Mouse (Mus musculus): ENCODE data around the gene Arhgap20. TPM values are rescaled to one million over a fixed set of nuclear protein-coding genes. Genes with fewer than 3 reads are reported as not detected.
A peak's percentile ranks its signal among the peaks of the same experiment; 100 is the strongest.

Arhgap20 gene
- total RNA-seq (2021), result 1 to 10 TPM; 1.9 to 3.1 TPM
- long read RNA-seq, experiment 1, full-length matches to known transcripts, result 1 of 1 reads
- long read RNA-seq, experiment 1, partial matches to known transcripts, result 0 of 1 reads
- long read RNA-seq, experiment 1, other reads (novel, unspliced or antisense), result 0 of 1 reads
- long read RNA-seq, experiment 2, result 0 reads

DNA sequence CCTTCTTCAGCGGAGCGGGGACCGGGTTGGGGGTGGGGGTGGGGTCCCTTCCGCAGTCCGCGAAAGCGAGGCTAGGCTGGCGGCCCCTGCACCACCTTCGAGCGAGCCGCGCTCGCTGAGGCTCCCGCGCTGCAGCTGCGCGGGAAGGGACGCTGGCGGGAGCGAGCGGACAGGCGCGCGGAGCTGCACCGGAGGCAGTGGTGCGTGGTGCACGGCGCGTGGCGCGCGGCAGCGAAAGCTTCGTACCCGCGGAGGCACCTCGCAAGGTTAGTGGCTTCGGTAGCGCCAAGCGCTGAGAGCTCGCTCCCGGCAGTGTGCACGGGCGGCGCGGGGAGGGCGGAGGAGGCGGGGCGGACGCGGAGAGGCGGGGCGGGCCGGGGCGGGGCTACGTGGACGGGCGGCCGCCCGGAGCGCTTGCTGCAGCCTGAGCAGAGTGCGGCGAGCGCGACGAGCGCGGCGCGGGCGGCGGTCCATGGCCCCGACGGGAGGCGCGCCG is at the start of gene Arhgap20:
TSS of gene Arhgap20 (plus strand) at position 417 of the 496 bp plus-strand sequence.
- peak; percentile 85 to 90 for DNase-seq

DNA sequence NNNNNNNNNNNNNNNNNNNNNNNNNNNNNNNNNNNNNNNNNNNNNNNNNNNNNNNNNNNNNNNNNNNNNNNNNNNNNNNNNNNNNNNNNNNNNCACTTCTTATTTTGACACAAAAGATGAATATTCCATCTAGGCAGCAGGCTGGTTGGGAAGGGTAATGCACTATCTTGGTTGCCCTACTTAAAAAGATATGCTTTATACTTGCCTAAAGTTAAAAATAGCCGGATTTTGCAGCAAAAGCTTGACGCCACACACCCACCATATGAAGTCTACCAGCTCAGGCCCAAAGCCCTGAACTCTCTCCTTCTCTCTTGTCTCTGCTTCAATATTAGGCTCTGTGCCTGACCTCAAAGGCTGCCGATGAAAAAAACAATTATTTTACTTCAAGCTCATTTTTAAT is 46.3 kb upstream of the Arhgap20 start:
- no peak for DNase-seq

DNA sequence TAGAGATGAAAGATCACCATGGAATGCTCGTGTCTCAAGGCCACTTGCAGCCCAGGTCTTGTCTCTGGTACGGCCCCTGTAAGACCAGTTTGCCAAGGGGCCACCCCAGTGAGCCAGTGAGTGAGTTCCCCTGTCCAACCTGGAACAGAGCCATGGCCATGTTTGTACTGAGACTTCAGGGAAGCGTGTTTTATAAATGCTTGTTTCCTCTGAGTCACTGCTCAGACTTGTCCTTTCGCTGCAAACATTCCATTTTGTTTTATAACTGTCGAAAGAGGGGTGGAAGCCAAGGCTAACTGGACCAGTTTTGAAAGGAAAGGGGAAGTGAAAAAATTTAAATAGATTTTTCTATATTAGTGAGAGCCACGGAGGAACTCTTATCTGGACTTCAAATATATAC is 37.2 kb upstream of the Arhgap20 start:
- peak; percentile 72 to 73 for DNase-seq

DNA sequence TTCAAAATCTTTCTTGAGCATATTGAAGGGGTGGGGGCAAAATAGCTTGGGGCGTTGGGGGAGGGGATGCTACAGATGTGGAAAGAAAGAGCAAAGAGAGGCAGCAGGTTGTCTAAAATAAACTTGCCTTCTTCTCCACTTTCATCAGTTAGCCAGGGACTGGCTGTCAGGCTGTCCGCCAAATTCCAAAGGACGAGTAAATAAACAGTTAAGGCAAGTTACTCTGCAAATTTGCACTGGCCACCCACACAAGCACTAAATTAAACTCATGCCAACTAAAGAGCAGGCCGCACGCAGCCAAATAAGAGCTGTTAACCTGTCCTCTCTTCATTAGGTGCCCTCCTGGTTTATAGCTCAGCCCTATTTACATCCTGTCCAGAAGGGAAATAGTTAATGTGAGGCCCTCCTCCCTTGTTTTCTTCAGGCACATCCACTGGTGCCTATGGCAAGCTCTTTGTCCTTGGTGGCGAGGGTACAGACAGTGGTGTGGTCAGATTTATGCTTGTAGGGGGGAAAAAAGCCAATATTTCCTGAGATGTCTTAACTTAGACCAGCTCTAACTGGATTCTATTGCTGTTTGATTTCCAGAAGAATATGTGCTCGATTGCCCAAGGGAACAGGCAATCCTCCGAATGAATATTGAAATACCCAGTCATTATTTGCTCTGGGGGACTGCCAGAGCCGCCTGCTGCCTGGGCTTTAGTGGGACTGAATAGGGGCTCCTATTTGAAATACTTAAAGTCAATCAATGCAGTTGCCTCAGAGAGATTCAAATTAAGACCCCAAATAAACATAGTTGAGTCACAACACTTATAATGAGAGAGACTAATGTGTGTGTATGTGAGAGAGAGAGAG is 29.7 kb upstream of the Arhgap20 start:
- peak in 1 of 2 experiments; percentile 16 for DNase-seq

DNA sequence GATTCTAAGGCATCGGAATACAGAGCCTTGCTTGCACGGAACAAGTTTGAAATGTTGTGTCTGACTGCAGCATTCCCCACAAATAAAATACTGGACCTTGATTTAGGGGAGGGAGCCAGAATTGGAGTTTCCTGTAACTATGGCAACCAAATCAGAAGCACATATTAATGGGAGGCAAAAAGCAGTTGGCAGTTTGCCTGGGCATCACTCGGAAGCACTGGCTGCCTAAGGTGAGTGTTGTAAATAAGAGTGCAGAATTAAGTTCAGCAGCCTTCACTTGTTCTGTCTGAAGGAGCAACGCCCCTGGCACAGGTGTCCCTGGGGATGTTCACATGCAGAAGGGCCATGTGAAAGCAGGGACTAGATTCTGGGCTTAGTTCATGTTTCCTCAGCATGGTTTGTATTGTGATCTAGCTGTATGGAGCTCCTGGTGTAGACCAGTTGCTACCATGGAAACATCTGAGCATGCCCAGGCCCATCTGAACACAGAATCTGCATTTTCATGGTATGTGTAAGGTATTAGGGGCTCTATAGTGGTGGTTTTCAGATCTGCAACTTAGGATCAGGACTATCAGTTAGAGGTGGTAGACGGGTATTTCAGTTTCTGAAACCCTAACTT is 28.3 kb upstream of the Arhgap20 start:
- peak in 1 of 2 experiments; percentile 11 for DNase-seq

DNA sequence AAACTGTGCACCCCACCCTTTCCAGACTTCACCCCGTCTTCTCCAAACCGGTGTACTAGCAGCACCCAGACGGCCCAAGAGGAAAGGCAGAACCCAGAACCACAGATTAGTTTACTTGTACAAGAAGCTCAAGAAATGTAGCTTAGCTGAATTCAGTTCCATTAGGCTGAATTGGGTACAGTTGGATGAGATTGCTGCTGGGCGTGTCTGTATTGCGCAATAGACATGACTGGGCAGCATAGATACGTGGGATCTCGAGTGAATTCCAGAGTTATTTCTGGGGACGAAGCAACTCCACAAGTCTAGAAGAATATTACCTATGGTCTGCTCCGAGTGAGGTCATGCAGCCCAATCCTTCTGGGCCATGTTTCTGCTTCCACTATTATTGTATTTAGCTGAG is 26.8 kb upstream of the Arhgap20 start:
- DNase-seq, result no peak

GRCm38 (mm10) chr9:51739826-51740225 is 25.3 kb upstream of the Arhgap20 start:
- DNase-seq, result no peak

DNA sequence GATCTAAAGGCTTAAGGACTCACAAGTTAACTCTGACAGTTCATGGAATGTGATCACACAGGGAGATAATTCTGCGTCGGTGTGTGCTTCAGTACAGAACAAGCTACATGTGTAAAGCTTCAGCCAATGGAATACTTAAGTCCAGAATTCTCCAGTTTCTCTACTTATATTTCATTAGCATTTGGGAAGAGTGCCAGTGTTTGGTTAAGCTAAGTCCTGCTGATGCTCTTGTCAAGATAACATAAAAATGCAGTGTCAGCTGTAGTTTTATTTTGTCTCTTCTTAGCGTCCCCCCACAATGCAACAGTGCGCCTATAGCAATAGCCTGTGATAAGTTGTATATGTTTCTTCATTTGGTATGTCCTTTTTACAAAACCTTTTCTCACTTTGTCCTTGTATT is 15.0 kb upstream of the Arhgap20 start:
- DNase-seq, result no peak

DNA sequence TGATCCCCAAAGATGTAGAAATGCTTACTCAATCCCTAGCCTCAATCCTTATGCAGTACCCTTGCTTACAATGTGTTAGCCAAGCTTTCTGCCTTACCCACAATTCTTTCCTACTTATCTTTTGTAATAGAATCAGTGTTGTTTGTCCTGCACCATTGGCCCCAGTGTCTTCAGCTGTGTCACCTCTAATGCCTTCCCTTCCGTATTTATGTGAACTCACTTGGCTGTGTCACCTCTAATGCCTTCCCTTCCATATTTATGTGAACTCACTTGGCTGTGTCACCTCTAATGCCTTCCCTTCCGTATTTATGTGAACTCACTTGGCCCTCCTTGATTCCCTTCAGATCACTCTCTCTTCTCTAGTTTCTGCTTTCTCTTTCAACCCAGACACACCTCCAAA is 4.1 kb upstream of the Arhgap20 start:
- DNase-seq, result no peak

GRCm38 (mm10) chr9:51764041-51764875 is 879 bp upstream of the Arhgap20 start:
- DNase-seq, result peak; percentile 5 to 19

DNA sequence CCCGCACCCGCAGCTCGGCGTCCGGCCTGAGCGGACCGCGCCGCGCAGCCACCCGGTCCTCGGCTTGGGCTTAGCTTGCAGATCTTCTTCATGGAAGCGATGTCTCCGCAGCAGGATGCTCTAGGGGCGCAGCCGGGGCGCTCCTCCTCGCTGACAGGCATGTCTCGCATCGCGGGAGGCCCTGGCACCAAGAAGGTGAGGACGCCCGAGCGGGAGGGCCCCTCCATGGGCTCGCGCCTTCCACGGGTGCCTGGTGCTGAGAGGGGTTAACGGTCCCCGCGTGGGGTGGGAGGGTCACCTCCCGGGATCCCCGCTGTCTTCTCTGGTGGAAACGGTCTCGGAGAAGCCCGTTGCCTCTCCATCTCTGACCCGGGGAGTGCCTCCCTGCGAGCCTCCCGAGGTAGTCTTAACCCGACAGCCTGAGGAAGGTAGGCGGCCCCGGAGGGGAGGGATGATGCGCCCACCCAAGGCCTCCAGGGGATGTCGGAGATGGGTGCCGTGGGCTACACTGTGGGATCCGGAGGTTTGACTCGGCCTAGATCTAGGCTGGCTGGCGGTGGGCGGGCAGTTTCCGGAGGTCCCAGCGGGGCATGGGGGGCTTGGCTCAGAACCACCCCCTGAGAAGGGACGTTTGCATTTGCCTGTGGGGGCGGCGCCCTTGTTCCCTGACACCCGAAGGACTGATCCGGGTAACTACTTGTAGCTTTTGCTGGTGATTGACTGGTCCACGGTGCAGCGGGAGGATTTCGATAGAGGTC is 459 bp downstream of the Arhgap20 start:
- DNase-seq, result peak; percentile 44 to 46

DNA sequence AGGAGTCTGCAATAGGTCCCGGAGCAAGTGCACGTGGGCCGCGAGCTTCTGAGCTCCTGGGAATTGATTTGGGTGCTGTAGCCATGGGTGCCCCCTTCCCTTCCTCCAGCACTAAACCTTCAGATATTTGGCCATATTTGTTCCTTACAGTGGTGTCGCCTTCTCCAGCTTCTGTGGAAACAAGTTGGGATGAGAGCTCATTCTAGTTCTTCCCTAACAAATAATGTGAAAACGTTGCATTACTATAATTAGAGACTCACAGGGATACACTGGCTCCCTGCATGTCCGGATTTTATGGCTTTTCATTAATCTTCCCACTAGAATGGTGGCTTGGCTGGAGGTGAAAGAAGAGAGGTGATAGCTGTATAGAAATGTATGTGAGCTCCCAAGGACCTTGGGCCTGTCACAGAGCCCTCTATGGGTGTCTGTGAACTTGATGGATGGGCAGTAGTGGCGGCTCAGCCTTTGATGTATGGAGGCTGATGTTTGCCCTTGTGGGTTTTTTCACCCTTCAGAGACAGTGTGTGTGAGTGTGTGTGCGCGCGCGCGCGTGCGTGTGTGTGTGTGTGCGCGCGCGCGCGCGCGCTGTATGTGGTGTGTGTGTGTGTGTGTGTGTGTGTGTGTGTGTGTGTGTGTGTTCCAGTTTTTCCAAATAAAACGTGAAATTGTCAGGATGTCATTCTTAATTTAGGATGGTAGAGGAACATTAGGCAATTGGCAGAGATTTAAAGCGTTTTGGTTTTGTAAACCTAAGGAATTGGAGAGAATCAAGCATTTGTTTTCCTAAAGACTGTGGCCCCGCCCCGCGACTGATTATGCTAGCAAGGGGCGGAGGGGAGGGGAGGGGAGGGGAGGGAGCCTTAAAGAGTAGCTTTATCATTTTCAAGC is 1.3 kb downstream of the Arhgap20 start:
- peak; percentile 8 to 23 for DNase-seq

- no peak for DNase-seq
Observed at GRCm38 (mm10) chr9:51774201-51774600, 9.1 kb downstream of the Arhgap20 start.

DNA sequence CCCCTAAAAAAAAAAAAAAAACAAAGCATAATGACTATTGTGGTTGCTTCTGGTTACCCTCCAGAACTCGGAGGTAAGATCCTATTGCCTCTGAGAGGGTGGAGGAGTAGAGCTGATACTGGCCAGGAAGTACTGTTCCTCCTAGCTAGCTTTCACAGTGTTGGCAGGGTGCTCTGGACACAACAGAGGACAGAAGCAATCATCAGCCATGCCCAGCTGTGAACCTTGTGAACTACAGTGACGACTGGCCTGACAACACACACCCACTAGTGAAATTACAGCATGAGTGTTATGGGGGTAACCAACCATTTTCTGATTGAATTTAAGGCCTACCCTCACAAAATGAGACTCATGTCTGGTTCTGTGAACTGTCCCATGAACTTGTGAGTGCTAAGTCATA is 11.3 kb downstream of the Arhgap20 start:
- no peak for DNase-seq

GRCm38 (mm10) chr9:51777180-51777579 is 12.0 kb downstream of the Arhgap20 start:
- DNase-seq, result peak; percentile 28 to 44

- DNase-seq, result no peak
Observed at GRCm38 (mm10) chr9:51779232-51779631, 14.1 kb downstream of the Arhgap20 start.

DNA sequence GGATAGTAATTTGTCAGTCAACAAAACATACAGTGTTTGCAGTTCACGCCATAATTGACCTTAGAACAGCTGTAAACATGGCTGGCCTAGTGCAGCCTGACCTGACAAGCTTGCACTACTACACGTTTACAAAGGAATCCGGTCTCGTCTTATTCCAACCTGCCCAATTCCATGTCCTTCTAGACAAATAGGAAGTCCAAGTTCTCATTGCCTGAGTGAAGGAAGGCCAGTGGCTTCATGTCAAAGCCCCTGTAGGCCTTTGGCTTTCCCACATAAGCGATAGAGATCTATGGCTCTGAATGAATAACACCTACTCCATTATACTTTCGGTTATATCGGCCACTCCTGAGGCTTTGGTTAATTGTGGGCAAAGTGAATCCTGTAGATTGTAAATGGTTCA is 16.0 kb downstream of the Arhgap20 start:
- no peak for DNase-seq

GRCm38 (mm10) chr9:51787380-51787779 is 22.2 kb downstream of the Arhgap20 start:
- DNase-seq, result no peak

DNA sequence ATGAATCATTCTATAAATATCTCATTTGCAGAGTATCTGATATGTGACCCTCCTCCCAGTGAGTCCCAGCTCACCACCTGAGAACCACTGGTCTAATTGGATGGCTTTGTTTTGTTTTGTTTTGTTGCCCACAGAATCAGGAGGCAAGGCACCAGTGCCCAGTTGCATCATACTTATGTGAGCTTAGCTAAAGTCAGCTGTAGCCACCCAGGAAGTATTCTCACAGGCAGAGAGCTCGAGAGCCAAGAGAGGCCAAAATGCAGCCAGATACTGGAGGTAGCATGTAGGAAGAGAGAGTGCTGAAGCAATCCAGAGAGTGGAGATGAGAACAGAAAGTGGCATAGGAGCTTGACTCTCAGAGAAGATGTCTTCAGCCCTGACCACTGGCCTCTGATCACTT is 23.3 kb downstream of the Arhgap20 start:
- no peak for DNase-seq

DNA sequence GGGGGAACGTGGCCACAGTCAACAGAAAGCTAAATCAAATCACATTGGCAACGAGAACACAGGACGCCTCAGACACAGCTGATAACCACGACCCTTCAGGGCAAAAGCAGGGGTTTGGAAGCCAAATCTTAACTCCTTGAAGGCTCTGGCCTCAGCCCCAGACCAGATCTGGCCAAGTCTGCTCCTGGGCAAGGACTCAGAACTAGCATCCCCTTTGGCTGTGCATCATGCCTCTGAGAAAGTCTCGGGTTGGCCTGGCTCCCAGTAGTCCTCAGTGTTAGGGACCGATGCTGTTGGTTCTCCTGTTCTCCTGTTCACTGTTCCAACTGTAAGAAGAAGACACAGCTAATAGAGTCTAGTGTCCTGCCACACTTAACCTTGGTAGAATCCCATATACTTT is 30.1 kb downstream of the Arhgap20 start:
- peak in 1 of 2 experiments; percentile 41 for DNase-seq

All from adrenal gland, postnatal 36 days (tissue).